Mouse (Mus musculus) right cerebral cortex, postnatal 10 days (tissue): ENCODE measurements around the gene Ly6f.
"Not testable (repeated sequence)": the region's sequence is repeated elsewhere in the genome, so short reads cannot be mapped to it uniquely, and the experiment has no call there.

Source experiments
- DNase-seq, 2 experiments: peaks; one replicate each; pipeline ENCODE4 v3.0.0; 2021; ENCODE audit warnings: low spot score in 2 of 2

Gene Ly6f

DNA sequence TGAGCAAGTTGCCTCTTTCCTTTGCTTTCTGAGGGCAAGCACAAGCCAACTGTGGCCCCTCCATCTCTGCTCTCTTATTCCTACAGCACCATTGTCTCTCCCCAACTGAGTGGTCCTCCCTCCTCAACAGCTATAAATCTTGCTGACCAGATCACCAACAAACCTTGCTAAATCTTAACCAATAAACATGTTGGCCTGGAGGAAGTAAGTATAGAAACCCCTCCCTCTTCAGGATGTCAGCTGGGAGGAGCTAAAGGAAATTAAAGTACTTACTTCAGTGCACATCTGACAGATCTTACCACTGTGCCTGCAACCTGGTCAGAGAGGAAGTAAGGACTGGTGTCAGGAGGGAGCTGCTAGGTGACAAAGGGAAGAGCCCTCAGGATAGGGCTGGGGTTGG, at the start of gene Ly6f:
Gene Ly6f, plus strand, starts transcription at position 301 of the 400 bp plus-strand sequence.
- DNase-seq = no peak

GRCm38 (mm10) chr15:75221942-75222341, 46.3 kb upstream of the Ly6f start:
- DNase-seq = no peak

GRCm38 (mm10) chr15:75237736-75238288, 30.4 kb upstream of the Ly6f start:
- no peak for DNase-seq

GRCm38 (mm10) chr15:75240558-75240957, 27.7 kb upstream of the Ly6f start:
- DNase-seq = no peak

DNA sequence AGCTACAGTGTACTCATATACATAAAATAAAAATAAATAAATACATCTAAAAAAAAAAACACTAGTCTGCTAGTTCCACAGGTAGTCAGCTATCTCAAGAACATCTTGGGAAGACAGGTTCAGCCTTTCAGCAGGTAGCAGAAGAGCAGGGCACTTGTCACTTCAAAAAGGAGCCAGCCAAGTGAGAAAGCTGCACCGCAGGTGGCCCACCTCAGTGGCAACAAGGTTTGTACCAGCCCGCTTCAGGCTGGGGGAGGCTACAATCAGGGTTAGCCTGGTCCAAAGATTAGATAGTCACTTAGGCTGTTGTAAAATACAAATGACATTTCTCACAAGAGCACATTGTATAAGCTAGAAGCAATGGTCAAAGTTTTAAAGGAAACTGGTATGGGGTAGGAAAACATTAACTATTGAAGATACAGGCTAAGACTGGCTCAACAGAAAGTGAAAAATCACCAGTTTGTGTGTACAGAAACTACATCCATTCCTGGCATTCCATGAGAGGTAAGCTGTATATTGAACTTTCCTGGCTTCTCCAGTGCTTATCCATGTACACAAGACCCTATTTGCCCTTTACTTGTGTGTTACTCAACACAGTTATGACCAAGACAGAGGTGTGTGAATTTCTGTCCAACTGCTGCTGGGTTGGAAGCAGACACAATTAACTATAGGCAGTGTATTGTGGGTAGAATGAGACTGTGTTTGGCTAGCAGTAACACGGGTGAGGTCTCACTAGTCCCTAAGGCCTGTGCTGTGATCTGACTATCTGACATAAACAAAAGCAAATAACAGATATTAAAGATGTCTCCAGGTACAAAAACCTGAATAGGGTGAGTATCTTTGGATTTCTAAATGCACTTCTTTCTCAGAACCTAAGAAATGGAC, 25.2 kb upstream of the Ly6f start:
- DNase-seq = no peak

DNA sequence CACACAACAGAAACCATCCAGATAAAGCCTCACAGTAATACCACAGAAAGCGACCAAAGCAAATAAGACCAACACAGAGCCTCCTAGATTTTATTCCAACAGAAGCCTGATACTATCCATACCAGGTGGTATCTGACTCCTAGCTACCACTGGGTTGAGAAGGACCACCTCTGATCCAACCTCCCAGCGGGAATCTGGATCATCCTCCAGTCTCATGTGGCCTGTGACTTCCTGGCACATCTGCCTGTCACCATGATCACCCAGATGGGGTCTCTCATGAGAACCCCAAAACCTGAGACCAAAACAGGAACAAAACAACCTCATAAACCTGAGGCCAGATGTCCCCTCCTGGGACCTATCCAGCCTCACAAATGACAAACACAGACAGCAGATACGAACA, 13.6 kb upstream of the Ly6f start:
- no peak for DNase-seq

GRCm38 (mm10) chr15:75265863-75266262, 2.4 kb upstream of the Ly6f start:
- DNase-seq = no peak

- no peak for DNase-seq
Measured at GRCm38 (mm10) chr15:75266626-75267025, 1.6 kb upstream of the Ly6f start.

DNA sequence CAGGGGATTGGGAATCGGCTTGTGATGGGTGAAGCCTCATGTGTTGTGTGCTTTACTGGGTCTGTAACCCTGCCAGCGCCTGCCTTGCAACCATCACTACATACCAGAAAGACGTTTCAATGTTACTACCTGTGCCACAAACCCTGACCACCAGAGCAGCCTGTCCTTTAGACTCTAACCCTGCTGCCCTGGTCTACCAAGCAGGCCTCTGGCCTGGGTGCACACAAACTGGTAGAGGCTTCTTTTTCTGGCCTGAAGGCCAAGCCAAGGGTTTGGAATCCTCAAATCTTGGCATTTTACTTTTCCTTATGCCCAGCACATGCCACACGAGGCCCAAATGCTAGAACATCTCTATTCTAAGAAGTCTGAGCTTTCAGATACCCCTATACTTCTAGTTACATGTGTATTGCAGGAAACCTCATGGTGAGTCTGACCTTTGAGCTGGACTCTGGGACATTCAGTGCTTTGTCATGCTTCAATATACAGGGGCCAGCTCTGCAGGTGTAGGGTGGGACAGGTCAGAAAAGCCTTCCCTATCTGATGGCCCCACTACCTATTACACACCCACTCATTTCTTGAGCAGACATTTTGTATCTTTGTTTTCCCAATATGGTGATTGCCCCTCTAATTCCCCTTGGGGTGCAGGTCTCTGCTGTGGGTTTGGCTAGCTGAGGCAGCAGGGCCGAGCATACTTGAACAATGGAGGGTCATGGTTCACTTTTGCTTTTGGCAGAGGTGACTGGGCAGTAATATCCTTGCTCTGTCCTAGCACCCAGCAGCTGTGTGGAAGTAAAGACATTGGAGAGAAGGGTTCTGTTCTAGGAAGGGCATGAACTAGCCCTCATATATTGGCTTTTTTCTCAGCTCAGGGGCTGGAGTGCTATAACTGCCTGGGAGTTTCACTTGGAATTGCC, 952 bp downstream of the Ly6f start:
- no peak for DNase-seq

- no peak for DNase-seq
Measured at GRCm38 (mm10) chr15:75270169-75270568, 1.9 kb downstream of the Ly6f start.

- DNase-seq = no peak
Measured at GRCm38 (mm10) chr15:75270691-75271362, 2.6 kb downstream of the Ly6f start.

GRCm38 (mm10) chr15:75271426-75271825, 3.2 kb downstream of the Ly6f start:
- DNase-seq = no peak

- no peak for DNase-seq
Measured at GRCm38 (mm10) chr15:75271891-75272290, 3.7 kb downstream of the Ly6f start.

DNA sequence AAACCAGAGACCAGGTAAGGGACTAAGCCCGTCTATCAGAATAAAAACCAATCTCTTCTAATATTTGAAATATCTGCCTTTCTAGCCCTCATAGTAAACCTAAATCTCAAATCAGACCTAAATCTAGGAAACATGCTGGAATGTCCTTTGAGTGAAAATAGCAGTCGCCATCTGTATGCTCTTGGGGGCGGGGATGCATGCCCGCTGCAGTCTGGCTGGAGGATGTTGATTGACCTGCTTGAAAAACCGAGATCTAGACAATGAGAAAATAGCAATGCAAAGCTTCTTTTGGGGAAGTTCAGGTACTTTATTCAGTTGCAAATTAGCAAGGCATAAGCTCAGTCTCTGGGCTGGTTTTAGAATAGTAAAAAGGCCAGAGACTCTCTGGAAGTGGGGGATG, 13.8 kb downstream of the Ly6f start:
- not testable (repeated sequence) for DNase-seq

DNA sequence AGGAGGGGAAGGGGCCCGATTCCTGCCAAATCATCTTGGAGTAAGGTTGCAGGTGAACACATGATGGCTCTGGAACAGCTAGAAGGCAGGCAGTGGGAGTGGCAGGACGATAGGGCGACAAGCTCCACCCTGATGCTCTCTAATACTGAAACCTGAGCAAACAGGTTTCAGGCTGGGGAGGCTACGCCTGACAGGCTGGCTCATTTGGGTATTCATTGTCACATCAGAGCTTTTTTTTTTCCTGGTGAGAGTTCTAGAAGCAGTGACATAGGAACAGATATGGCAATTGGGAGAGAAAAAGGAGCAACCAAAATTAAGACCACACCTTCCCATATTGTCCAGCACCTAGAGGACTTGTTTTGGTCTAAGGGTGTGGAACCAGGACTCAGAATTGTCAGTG, 18.3 kb downstream of the Ly6f start:
- not testable (repeated sequence) for DNase-seq

GRCm38 (mm10) chr15:75292377-75292776, 24.2 kb downstream of the Ly6f start:
- no peak for DNase-seq

- no peak for DNase-seq
Measured at GRCm38 (mm10) chr15:75293873-75294385, 25.7 kb downstream of the Ly6f start.

DNA sequence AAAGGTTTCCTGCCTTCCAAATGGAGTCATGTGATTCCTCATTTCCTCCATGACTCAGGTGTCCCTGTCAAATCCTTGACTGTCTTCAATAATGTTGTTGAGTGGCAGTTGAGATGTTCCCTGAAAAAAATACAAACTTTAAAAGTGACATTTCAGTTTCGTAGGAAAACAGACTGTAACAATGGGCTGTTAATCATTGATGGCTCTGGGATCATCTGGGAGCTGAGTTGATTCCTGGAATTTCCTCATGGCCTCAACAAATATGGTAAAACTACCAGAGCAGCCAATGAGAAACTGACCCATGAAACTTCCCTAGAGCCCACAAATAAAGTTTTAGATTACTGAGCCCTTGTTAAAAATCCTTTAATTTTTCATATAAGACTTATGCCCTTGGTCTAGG, 37.9 kb downstream of the Ly6f start:
- DNase-seq = no peak

GRCm38 (mm10) chr15:75309186-75309585, 41.0 kb downstream of the Ly6f start:
- no peak for DNase-seq

DNA sequence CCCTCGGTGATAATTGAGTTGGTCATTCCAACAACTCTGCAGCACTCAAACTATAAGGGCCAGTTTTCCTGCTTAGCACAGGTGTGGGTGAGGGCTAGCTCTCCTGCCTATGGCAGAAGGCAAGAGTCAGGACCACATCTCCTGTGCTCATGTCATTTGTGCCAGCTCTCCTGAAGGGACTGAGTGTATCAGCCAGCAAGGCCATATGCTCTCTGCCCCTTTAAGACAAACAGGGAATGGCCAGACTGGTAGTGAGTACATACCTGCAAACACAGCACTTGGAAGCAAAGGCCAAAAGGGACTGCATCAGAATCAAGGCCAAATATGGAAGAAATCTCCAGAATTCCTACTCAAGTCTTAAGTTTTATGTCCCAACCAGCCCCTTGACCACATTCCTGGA, 41.7 kb downstream of the Ly6f start:
- no peak for DNase-seq

- DNase-seq = no peak
Measured at GRCm38 (mm10) chr15:75314421-75314820, 46.2 kb downstream of the Ly6f start.

DNA sequence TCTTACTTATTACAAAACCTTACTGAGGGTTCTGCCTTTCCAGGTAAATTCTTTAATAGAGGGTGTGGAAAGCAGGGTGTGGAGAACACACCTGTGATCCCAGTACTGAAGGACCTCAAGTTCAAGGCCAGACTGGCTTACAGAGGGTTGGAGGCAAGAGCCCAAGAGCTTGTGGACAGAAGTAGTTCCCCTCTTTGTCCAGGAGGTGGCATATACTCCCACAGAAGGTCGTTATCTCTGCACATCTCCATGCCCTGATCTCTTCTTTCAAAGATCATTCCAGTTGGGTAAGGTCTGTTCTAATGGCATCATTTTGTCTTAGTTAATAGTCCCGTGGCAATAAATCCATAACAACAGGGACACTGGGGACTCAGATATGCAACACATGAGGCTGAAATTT, 49.0 kb downstream of the Ly6f start:
- no peak for DNase-seq
